Mouse (Mus musculus) midbrain, embryonic 10.5 days (tissue): ENCODE data around the gene Smg1. TPM values are rescaled to one million over a fixed set of nuclear protein-coding genes. Genes with fewer than 3 reads are reported as not detected.

ENCODE experiments used
- DNase-seq: peaks from one replicate; pipeline ENCODE4 v3.0.0-alpha.2; 2017; ENCODE audit warnings: low spot score
- H3K27ac ChIP-seq: fragments of 300-500 bp; sonication (generic); replicated peaks from 2 replicates; pipeline ENCODE4 v1.5.1; 2016; ENCODE audit warnings: mild to moderate bottlenecking
- H3K27me3 ChIP-seq: fragments of 300-500 bp; sonication (generic); 2 replicates; pipeline ENCODE4 v1.6.1; 2016; ENCODE audit warnings: low read depth, mild to moderate bottlenecking; ENCODE audit not compliant: poor library complexity, severe bottlenecking
- H3K36me3 ChIP-seq: fragments of 300-500 bp; sonication (generic); 2 replicates; pipeline ENCODE4 v1.6.1; 2016; ENCODE audit warnings: mild to moderate bottlenecking, moderate library complexity
- H3K4me1 ChIP-seq: fragments of 300-500 bp; sonication (generic); 2 replicates; pipeline ENCODE4 v1.6.1; 2016
- H3K4me3 ChIP-seq: fragments of 300-500 bp; sonication (generic); 2 replicates; pipeline ENCODE4 v1.5.1; 2016; ENCODE audit warnings: mild to moderate bottlenecking, moderate library complexity
- H3K9me3 ChIP-seq: fragments of 300-500 bp; sonication (generic); replicated peaks from 2 replicates; pipeline ENCODE4 v1.6.1; 2016; ENCODE audit warnings: mild to moderate bottlenecking
- WGBS: fragments of 180-500 bp; shearing (Covaris S2); methylation state at CpG from one replicate; pipeline ENCODE4 v1.1.7; 2016; 5-methylcytosine and 5-hydroxymethylcytosine counted together
- polyA plus RNA-seq: library from polyadenylated mRNA; unstranded; fragments of >200 nt; fragmentation: Nextera tagmentation; extraction: Ambion mirVana; gene quantifications from 2 replicates; pipeline ENCODE4 v1.2.1, GENCODE M21; 2016

The Smg1 gene
- 17.2 and 17.9 TPM in 2 replicates for polyA plus RNA-seq

DNA sequence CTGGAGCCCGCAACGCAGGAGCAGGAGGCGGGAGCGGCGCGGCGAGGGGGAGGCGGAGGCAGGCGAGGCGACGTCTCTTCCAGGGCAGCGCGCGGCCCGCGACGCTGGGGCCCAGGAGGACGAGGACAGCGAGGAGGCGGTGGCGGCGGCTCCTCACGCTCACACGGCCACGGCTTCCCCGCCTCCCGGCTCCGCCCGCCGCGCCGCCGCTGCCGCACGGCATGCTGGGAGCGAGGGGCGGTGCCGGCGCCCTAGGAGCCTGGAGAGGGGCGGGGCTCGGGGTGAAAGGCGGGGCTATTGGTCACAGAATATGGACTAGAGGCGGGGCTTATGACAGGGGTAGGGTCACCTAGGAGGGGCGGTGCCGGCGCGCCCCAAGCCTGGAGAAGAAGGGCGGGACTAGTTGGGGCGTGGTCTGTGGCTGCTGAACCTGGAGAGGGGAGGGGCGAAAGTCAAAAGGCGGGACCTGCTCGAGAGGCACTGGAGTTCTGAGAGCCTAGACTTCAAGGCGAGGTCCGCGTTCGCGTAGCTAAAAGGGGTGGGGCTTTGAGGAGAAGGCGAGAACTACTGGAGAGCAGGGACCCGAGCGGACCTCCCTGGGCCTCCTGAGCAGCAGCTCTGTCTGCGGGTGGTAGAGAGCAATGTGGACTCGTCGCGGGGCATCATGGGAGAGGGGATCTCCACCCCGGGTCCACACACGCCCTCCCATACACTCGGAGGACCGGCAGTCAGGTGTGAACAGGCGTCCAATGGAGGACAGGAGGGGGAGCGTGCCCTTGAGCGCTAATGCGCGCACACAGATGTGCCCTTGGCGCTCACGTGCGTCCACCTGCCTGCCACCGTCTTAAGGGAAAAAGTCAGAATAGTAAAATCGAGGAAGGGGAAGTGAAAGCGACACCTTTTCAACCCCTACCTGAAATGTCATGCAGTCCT lies at the start of gene Smg1:
Gene Smg1, minus strand, starts transcription at position 218 of the 933 bp plus-strand sequence.
- WGBS: under 1% methylated on average over 79 of the region's 79 CpGs
- DNase-seq: peak; percentile 98
- Histone ChIP-seq H3K36me3 (no peaks in the 10 kb centered on the region), H3K27me3 (no peaks in the 10 kb centered on the region), H3K9me3 (no peaks in the 10 kb centered on the region), H3K4me3 (peak within 1 kb of the TSS; percentile 95), H3K4me1 (peaks cover 19% of the 10 kb centered on the region), H3K27ac (peak within 1 kb of the TSS; percentile 96)

DNA sequence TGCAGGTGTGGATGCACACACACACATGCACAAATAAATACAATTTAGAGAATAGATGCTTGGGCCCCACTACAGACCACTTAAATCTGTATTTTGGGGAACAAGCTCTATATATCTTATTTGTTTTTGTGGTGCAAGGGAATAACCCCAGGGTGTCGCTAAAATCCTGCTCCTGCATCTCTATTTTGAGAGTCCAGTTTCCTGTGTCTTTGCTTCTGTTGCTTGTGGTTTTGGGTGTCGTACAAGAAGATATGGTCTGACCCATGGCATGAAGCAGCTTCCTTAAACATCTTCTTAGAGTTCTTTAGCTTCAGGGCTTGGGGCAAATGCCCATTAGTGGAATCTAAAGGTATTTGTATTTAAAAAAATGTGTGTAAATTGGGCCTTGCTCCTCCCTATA lies 39.7 kb upstream of the Smg1 start:
- no peaks in the 10 kb centered on the region for H3K4me1 ChIP-seq
- H3K9me3 ChIP-seq: no peaks in the 10 kb centered on the region
- no peaks in the 10 kb centered on the region for H3K36me3 ChIP-seq
- H3K27ac ChIP-seq: no peak overlapping the region
- no peak for DNase-seq
- no peak overlapping the region for H3K4me3 ChIP-seq
- WGBS: 81% methylated on average over 2 of the region's 2 CpGs
- no peaks in the 10 kb centered on the region for H3K27me3 ChIP-seq

DNA sequence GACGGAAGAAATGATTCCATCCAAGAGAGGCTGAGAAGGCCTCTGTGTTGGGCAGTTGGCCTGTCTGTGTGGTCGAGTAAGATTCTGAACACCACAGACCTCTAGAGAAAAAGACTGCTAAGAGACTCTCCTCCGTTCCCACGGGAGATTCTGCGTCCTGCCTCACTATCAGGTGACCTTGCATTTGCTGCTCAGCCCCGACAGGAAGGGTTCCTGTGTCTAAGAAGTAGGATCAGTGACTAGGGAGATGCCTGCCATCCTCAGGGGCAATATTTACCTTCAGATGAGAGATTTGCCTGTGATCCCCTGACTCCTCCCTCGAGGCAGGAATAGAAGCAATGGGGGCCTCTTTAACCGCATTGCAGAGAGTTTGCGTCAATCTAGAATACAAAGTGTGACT lies 39.1 kb upstream of the Smg1 start:
- Histone ChIP-seq H3K9me3 (no peaks in the 10 kb centered on the region), H3K27ac (no peak overlapping the region), H3K4me1 (no peaks in the 10 kb centered on the region), H3K36me3 (no peaks in the 10 kb centered on the region), H3K27me3 (no peaks in the 10 kb centered on the region), H3K4me3 (no peak overlapping the region)
- WGBS: 83% methylated on average over 9 of the region's 9 CpGs
- no peak for DNase-seq

DNA sequence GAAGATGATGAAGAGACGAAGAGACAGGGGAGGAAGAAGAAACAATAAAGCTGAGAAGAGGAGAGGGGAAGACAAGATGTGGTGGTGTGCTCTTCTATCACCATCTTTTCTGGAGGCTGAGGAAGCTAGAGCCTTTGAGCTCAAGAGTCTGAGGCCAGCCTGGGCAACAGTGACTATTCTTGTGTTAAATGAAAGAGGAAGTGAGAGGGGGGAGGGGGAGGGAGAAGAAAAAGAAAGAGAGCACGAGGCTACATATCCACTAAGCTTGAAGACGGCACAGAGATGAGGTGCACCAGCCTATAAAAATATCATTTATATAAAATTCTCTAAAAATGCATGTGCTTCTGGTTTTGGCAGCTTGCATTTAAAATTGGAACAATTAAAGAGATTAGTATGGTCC lies 36.1 kb upstream of the Smg1 start:
- Histone ChIP-seq H3K36me3 (no peaks in the 10 kb centered on the region), H3K27ac (no peak overlapping the region), H3K9me3 (no peaks in the 10 kb centered on the region), H3K27me3 (no peaks in the 10 kb centered on the region), H3K4me3 (no peak overlapping the region), H3K4me1 (no peaks in the 10 kb centered on the region)
- WGBS: 87% methylated on average over 3 of the region's 3 CpGs
- DNase-seq: no peak

GRCm38 (mm10) chr7:118277335-118277910 lies 34.0 kb upstream of the Smg1 start:
- H3K4me3 ChIP-seq: no peak overlapping the region
- no peaks in the 10 kb centered on the region for H3K9me3 ChIP-seq
- no peaks in the 10 kb centered on the region for H3K27me3 ChIP-seq
- H3K27ac ChIP-seq: no peak overlapping the region
- DNase-seq: no peak
- 83% methylated on average over 11 of the region's 11 CpGs for WGBS
- no peaks in the 10 kb centered on the region for H3K36me3 ChIP-seq
- peaks cover 6% of the 10 kb centered on the region; the same call in 1 of the 2 replicates for H3K4me1 ChIP-seq

DNA sequence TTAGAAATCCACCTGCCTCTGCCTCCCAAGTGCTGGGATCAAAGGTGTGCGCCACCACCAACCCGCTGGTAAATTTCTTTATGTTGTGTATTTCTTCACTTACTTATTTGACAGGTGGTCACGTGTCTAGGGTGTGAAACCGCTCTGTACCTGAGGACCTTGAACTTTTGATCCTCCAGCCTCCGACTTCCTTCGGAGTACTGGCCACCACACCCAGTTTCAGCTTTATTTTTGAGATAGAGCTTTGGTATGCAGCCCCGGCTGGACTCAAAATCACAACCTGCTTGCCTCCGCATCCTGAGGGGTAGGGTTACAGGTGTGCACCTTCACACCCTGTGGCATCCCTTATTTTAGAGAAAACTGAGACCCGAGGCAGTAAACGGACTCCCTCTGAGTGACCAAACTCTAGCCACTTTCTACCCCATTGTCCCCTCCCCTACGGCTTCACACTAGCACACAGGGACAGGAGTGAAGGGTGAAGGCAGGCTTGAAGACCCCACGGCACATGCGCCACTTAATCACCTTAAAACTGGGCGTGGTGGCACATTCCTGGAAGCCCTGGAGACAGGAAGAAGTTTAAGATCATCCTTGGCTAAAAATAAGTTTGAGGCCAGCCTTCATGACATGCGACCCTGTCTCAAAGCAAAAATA lies 33.3 kb upstream of the Smg1 start:
- H3K36me3 ChIP-seq: no peaks in the 10 kb centered on the region
- no peak for DNase-seq

GRCm38 (mm10) chr7:118275265-118275664 lies 31.8 kb upstream of the Smg1 start:
- Histone ChIP-seq H3K9me3 (no peaks in the 10 kb centered on the region), H3K4me1 (peaks cover 6% of the 10 kb centered on the region; the same call in 1 of the 2 replicates)

More for the DNA sequence above, 33.3 kb upstream of the Smg1 start:
- Histone ChIP-seq H3K27ac (no peak overlapping the region), H3K27me3 (no peaks in the 10 kb centered on the region), H3K9me3 (no peaks in the 10 kb centered on the region), H3K4me3 (no peak overlapping the region), H3K4me1 (peaks cover 6% of the 10 kb centered on the region; the same call in 1 of the 2 replicates)
- WGBS: 89% methylated on average over 15 of the region's 15 CpGs

DNA sequence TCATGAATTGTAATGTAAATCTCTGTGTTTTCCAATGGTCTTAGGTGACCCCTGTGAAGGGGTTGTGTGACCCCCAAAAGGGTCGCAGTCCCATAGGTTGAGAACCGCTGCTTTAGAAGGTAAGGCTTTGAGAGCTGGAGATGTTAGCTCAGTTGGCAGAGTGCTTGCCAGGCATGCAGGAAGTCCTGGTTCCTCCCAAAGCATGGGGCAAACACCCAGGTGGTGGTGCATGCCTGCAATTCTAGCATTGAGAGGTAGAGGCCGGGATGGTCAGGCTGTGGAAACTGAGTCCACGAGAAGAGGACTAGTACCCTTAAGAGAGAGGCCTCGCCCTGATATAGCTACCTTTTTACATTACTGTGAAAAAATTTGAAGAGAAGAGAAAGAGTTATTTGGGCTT lies 31.4 kb upstream of the Smg1 start:
- no peak for DNase-seq
- peaks cover 6% of the 10 kb centered on the region; the same call in 1 of the 2 replicates for H3K4me1 ChIP-seq
- WGBS: 88% methylated on average over 5 of the region's 5 CpGs
- no peaks in the 10 kb centered on the region for H3K9me3 ChIP-seq
- H3K27me3 ChIP-seq: no peaks in the 10 kb centered on the region
- no peak overlapping the region for H3K4me3 ChIP-seq
- no peaks in the 10 kb centered on the region for H3K36me3 ChIP-seq
- H3K27ac ChIP-seq: no peak overlapping the region

More at GRCm38 (mm10) chr7:118275265-118275664, 31.8 kb upstream of the Smg1 start:
- Histone ChIP-seq H3K4me3 (no peak overlapping the region), H3K36me3 (no peaks in the 10 kb centered on the region), H3K27ac (no peak overlapping the region), H3K27me3 (no peaks in the 10 kb centered on the region)
- no peak for DNase-seq
- WGBS: 82% methylated on average over 6 of the region's 6 CpGs

DNA sequence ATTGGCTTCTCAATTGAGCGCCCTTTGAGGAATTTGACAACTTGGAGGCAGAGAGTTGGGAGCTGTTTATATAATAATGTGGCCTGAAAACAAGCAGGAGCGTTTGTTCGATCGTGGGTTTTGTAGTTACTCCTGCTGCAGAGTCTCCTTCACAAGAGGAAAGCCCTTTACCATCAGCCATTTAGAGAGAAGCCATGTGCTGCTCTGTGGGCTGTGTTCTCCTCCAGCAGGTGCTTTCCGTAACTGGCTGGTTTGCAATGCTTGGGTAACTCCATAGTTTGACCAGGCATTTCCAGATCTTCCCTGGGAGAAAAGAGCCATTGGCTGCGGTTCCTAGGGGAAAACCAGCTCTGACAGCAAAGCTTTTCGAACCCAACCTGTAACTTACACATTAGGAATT lies 30.7 kb upstream of the Smg1 start:
- peak overlapping the region; percentile 3; the same call in 1 of the 2 replicates for H3K27ac ChIP-seq
- H3K27me3 ChIP-seq: no peaks in the 10 kb centered on the region
- H3K36me3 ChIP-seq: no peaks in the 10 kb centered on the region
- DNase-seq: no peak
- 81% methylated on average over 7 of the region's 7 CpGs for WGBS
- no peaks in the 10 kb centered on the region for H3K9me3 ChIP-seq
- H3K4me3 ChIP-seq: no peak overlapping the region
- peaks cover 6% of the 10 kb centered on the region; the same call in 1 of the 2 replicates for H3K4me1 ChIP-seq

GRCm38 (mm10) chr7:118266099-118266498 lies 22.6 kb upstream of the Smg1 start:
- Histone ChIP-seq H3K27me3 (no peaks in the 10 kb centered on the region), H3K4me1 (no peaks in the 10 kb centered on the region), H3K27ac (no peak overlapping the region), H3K36me3 (no peaks in the 10 kb centered on the region), H3K9me3 (no peaks in the 10 kb centered on the region), H3K4me3 (no peak overlapping the region)
- WGBS: 89% methylated on average over 6 of the region's 6 CpGs
- no peak for DNase-seq

- Histone ChIP-seq H3K4me1 (no peaks in the 10 kb centered on the region), H3K27ac (no peak overlapping the region), H3K4me3 (no peak overlapping the region), H3K27me3 (no peaks in the 10 kb centered on the region), H3K9me3 (no peaks in the 10 kb centered on the region), H3K36me3 (no peaks in the 10 kb centered on the region)
- no peak for DNase-seq
- 75% methylated on average over 1 of the region's 1 CpGs for WGBS
Observed at GRCm38 (mm10) chr7:118263606-118264005, 20.1 kb upstream of the Smg1 start.

DNA sequence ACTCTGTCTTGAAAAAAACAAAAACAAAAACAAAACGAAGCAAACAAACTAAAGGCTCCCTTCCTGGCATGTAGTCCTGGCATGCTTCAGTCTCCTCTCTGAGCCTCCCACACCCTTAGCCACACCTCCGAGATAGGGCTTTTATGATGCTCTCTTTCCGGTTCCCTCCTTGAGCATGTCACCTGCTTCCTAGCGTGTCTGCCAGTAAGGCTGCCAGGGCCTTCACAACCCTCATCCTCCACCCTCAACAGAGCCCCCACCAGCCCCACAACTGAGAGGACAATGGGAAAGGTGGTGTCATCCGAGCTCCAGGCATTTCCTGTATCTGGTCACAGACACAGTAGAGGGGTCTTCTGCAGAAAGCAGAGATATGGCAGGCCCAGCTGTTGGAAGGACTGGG lies 18.9 kb upstream of the Smg1 start:
- Histone ChIP-seq H3K9me3 (no peaks in the 10 kb centered on the region), H3K4me3 (no peak overlapping the region), H3K4me1 (no peaks in the 10 kb centered on the region), H3K36me3 (no peaks in the 10 kb centered on the region), H3K27me3 (no peaks in the 10 kb centered on the region), H3K27ac (no peak overlapping the region)
- WGBS: 87% methylated on average over 5 of the region's 5 CpGs
- no peak for DNase-seq
